Mouse (Mus musculus) limb, embryonic 15.5 days (tissue): ENCODE measurements around the gene Tcte3. TPM values are rescaled to one million over a fixed set of nuclear protein-coding genes. Genes with fewer than 3 reads are reported as not detected.
"Not testable (repeated sequence)": the region's sequence is repeated elsewhere in the genome, so short reads cannot be mapped to it uniquely, and the experiment has no call there.

Experiments
- ATAC-seq: fragments of 200-750 bp; cut with Nextera tagmentation; 2 replicates; pipeline ENCODE4 v1.8.0; 2017; ENCODE audit warnings: low read depth, moderate TSS enrichment; ENCODE audit not compliant: insufficient number of reproducible peaks, low FRiP score, low TSS enrichment
- H3K27ac ChIP-seq: fragments of 300-500 bp; sonication (generic); 2 replicates; pipeline ENCODE4 v1.5.1; 2015; ENCODE audit warnings: moderate library complexity, mild to moderate bottlenecking, inconsistent platforms
- H3K27me3 ChIP-seq: fragments of 300-500 bp; sonication (generic); 2 replicates; pipeline ENCODE4 v1.6.1; 2015; ENCODE audit warnings: inconsistent platforms
- H3K36me3 ChIP-seq: fragments of 300-500 bp; sonication (generic); 2 replicates; pipeline ENCODE4 v1.6.1; 2015; ENCODE audit warnings: inconsistent platforms
- H3K4me1 ChIP-seq: fragments of 300-500 bp; sonication (generic); 2 replicates; pipeline ENCODE4 v1.6.1; 2015; ENCODE audit warnings: inconsistent platforms
- H3K4me2 ChIP-seq: fragments of 300-500 bp; sonication (generic); 2 replicates; pipeline ENCODE4 v1.6.1; 2015; ENCODE audit warnings: mild to moderate bottlenecking, inconsistent platforms
- H3K4me3 ChIP-seq: fragments of 300-500 bp; sonication (generic); 2 replicates; pipeline ENCODE4 v1.5.1; 2015; ENCODE audit warnings: mild to moderate bottlenecking, inconsistent platforms
- H3K9ac ChIP-seq: fragments of 300-500 bp; sonication (generic); 2 replicates; pipeline ENCODE4 v1.6.1; 2015; ENCODE audit warnings: inconsistent platforms
- H3K9me3 ChIP-seq: fragments of 300-500 bp; sonication (generic); 2 replicates; pipeline ENCODE4 v1.6.1; 2016; ENCODE audit warnings: inconsistent platforms
- WGBS: fragments of 180-500 bp; shearing (Covaris S2); methylation state at CpG from one replicate; pipeline ENCODE4 v1.1.7; 2015; 5-methylcytosine and 5-hydroxymethylcytosine counted together
- polyA plus RNA-seq: library from polyadenylated mRNA; unstranded; fragments of >200 nt; fragmentation: Nextera tagmentation; extraction: Ambion mirVana; gene quantifications from 2 replicates; pipeline ENCODE4 v1.2.1, GENCODE M21; 2015

Tcte3 gene
- 0.55 TPM in 1 of 2 replicates, not detected in the other for polyA plus RNA-seq

DNA sequence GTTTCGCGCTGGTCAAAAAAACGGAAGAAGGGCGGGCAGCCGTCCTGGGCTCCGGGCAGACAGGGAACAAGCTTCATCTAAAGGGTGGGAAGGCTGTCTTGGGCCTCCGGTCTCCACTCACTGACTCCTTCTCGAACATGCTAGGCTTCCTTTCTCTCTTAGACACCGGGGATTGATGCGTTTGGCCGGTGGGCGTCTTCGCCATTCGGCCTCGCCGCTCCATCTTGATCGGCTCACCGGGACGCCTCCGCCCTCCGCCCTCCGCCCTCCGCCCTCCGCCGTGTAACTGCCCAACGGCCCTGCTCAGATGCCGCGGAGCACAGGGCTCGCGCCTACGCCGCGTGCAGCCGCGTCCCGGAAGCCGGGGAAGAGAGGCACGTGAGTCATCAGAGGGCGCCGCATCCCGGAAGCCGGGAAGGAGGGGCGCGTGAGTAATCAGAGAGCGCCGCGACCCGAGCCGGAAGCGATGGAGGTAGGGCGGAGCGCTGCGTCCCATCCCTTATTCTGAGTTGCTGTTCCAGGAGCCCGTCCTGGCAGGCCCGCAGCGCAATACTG, at the start of gene Tcte3, which contains the start of the genes Ermard and Gm3448:
Tcte3 (minus strand) TSS at position 314 of the 555 bp plus-strand sequence.
Ermard (plus strand) TSS at position 34 of the 555 bp plus-strand sequence.
Gm3448 (minus strand) TSS at position 363 of the 555 bp plus-strand sequence.
- not testable (repeated sequence) for H3K36me3 ChIP-seq, H3K9me3 ChIP-seq, H3K4me1 ChIP-seq, H3K4me2 ChIP-seq, H3K27ac ChIP-seq, H3K27me3 ChIP-seq, H3K9ac ChIP-seq
- peak; percentile 97 for ATAC-seq
- WGBS = no CpG with 5 or more reads among the region's 56 CpGs
- H3K4me3 ChIP-seq = peak within 1 kb of the TSS; percentile 27

DNA sequence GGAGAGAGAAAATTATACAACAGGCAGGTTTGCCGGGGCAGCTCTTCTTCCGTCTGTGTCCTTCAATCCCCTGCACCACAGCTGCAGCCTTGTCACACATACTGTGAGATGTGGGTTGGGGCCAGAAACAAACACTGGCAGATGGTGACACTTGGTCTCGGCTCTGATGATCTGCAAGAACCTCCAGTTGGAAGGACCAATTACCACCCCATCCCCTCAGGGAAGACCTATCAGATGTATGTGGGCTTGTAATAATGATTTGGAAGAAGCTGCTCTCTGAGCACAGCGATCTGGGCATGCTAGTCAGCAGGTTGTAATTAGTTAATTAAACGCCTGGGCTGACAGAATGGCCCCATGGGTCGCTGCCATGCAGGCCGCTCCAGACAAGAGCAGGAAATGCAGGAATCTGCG, 47.3 kb upstream of the Tcte3 start:
- ATAC-seq = no peak
- Histone ChIP-seq H3K27ac (no peak overlapping the region), H3K36me3 (no peaks in the 10 kb centered on the region), H3K4me2 (no peak overlapping the region), H3K4me1 (peaks cover 8% of the 10 kb centered on the region), H3K9me3 (no peaks in the 10 kb centered on the region), H3K4me3 (no peak overlapping the region), H3K27me3 (no peaks in the 10 kb centered on the region), H3K9ac (no peak overlapping the region)
- whole genome bisulfite sequencing = 9% methylated on average over 8 of the region's 8 CpGs

DNA sequence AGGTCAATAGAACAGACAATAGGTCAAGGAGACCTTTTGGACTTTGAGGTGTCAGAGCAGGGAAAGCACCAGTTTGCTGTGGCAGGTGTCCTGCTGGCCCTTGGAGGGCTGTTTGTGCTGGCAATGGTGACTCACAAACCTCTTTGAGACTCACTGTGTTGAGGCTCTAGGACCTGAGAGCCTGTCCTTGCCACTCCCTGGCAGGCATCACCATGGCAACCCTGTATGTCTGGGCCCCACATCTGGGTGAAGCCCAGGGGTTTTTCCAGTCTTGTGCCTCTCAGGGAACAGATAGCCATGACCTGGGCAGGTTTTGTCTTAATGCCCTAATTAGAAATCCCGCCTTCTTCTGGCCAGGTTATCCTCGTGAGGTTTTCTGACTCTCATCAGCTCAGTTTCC, 46.9 kb upstream of the Tcte3 start:
- Histone ChIP-seq H3K4me1 (peaks cover 8% of the 10 kb centered on the region), H3K27me3 (no peaks in the 10 kb centered on the region), H3K9ac (no peak overlapping the region), H3K4me3 (no peak overlapping the region), H3K27ac (no peak overlapping the region), H3K9me3 (no peaks in the 10 kb centered on the region), H3K36me3 (no peaks in the 10 kb centered on the region), H3K4me2 (no peak overlapping the region)
- 26% methylated on average over 2 of the region's 2 CpGs for WGBS
- ATAC-seq = no peak

DNA sequence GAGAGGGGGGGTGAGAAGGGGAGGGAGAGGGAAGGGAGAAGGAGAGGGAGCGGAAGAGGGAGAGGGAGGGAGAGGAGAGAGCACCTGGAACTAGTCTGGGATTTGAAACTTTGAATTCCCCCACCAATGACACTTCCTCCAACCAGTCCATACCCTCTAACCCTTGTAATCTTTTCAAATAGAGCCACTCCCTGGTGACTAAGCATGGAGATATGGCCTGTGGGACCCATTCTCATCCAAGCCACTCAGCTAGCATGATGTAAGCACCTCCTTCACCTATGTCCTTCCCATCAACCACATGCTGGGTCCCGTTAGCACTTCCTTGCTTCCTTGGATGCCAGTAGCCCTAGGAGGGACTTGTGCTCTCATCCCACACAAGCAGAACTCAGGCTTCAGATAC, 43.7 kb upstream of the Tcte3 start:
- Histone ChIP-seq H3K9me3 (no peaks in the 10 kb centered on the region), H3K36me3 (no peaks in the 10 kb centered on the region), H3K27me3 (no peaks in the 10 kb centered on the region), H3K4me1 (peaks cover 8% of the 10 kb centered on the region), H3K4me3 (no peak overlapping the region), H3K4me2 (no peak overlapping the region), H3K9ac (no peak overlapping the region), H3K27ac (no peak overlapping the region)
- no peak for ATAC-seq
- WGBS = 62% methylated on average over 2 of the region's 2 CpGs

DNA sequence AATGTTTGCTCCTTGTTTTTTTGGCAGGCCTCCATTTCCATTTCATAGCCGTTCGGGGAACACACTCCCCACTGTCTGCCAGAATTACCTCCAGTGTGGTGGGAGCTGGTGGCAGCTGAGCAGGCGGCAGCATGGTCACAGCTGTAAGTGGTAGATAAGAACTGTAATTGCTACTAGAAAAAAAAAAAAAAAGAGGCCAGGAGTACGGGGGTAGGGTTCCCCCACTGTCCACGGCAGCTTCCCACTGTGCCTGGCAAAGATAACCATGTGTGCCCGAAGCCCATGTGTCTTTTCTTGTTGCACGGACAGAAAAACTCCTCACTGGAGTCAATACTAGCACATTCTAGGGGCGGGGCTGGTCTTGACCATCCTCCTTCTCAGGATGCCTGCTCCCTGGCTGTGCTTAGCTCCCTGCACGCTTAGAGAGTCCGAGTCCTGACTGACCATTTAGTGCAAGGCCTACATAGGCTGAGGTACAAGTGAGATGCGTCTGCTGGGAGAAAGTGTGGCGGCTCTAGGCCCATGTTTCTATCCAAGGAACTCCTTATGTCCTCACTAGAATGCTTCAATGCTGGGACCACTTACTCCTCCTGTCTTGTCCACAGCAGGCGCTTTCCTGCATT, 43.0 kb upstream of the Tcte3 start:
- H3K9ac ChIP-seq = no peak overlapping the region
- H3K36me3 ChIP-seq = no peaks in the 10 kb centered on the region
- no peak overlapping the region for H3K27ac ChIP-seq
- H3K4me2 ChIP-seq = no peak overlapping the region
- ATAC-seq = no peak
- no peaks in the 10 kb centered on the region for H3K27me3 ChIP-seq
- no peaks in the 10 kb centered on the region for H3K9me3 ChIP-seq
- WGBS = 64% methylated on average over 13 of the region's 13 CpGs
- no peak overlapping the region for H3K4me3 ChIP-seq
- peaks cover 8% of the 10 kb centered on the region for H3K4me1 ChIP-seq

DNA sequence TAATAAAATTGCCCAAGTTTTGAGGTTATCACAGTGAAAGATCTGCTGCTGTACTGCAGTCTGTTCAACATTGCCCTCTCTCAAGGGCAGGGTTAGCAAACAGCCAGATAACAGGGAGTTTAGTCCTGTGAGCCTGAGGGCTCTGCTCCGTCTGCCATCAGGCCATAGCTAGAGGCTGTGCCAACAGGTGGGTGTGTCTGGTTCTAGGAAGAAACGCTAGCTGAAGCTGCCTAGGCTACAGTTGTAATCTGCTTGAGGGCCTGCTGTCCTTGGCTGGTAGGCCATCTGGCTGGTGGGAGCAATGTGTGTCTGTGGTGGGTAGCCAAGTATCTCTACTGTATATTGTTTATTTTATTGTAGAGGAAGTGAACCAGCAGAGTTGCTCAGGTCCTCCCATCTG, 36.2 kb upstream of the Tcte3 start:
- no peak overlapping the region for H3K27ac ChIP-seq
- no peak overlapping the region for H3K4me3 ChIP-seq
- H3K4me1 ChIP-seq = no peaks in the 10 kb centered on the region
- 50% methylated on average over 2 of the region's 2 CpGs for WGBS
- H3K36me3 ChIP-seq = no peaks in the 10 kb centered on the region
- no peaks in the 10 kb centered on the region for H3K9me3 ChIP-seq
- ATAC-seq = no peak
- H3K9ac ChIP-seq = no peak overlapping the region
- H3K27me3 ChIP-seq = no peaks in the 10 kb centered on the region
- H3K4me2 ChIP-seq = no peak overlapping the region

DNA sequence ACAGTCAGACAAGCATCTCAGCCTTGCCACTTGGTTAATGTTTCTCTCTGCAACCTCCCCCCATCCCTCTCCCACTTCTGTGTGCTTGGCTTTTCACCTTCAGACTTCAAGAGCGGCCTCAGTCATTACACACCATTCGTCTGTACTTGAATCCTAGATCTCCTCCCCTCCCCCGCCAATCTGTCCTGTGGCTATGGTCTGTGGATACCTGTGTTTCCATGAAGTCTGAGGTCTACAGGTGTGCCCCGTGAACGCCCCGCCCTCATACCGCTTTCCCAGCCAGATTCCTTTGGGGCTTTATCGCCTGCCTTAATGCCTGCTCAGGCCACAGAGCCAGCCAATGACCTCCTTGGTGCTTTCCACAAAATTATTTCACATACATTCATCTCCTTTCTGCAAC, 33.7 kb upstream of the Tcte3 start:
- H3K4me1 ChIP-seq = no peaks in the 10 kb centered on the region
- 60% methylated on average over 8 of the region's 8 CpGs for WGBS
- no peak overlapping the region for H3K27ac ChIP-seq
- no peaks in the 10 kb centered on the region for H3K27me3 ChIP-seq
- H3K4me3 ChIP-seq = no peak overlapping the region
- no peaks in the 10 kb centered on the region for H3K36me3 ChIP-seq
- no peaks in the 10 kb centered on the region for H3K9me3 ChIP-seq
- H3K4me2 ChIP-seq = no peak overlapping the region
- no peak for ATAC-seq
- no peak overlapping the region for H3K9ac ChIP-seq

DNA sequence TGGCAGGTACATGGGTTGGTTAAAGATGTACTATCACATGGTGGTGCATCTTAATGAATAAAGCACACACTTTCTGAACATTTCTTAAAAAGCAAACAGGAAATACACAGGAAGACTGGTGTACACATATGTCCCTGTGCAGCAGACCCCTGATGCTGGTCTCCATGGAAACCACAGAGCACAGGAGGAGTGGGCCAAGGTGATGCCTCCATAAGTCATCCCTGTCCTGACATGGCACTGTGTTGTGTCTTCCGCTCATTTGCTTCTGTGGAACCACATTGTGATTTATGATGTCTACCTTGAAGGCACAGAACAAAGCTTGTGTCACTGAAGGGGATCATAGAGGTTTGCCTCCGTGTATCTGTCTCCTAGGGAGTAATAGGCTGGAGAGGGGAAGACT, 30.9 kb upstream of the Tcte3 start:
- H3K4me1 ChIP-seq = 0 out of 2 replicates have a peak, but pooled peaks cover 4% of the 10 kb centered on the region
- no peak for ATAC-seq
- 76% methylated on average over 2 of the region's 2 CpGs for whole genome bisulfite sequencing

DNA sequence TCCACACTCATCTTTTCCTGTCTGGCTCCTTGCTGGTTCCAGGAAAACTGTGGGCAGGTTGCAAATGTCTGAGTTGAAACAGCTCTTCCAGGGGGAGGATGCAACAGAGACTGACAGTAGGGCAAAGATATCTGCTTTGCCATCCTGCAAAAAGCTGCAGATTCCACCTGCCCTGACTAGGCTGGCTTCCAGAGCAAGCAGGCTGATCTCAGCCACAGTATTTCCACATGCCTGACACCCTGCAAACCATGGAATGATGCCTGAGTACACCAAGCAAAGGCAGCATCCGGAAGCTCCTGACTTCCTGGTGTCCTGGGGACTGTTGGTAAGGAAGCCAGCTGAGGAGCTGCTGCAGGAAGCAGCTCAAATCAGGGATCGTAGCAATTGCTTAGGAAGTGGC, 27.8 kb upstream of the Tcte3 start:
- no peak overlapping the region for H3K4me2 ChIP-seq
- H3K4me1 ChIP-seq = peaks cover 14% of the 10 kb centered on the region
- H3K27me3 ChIP-seq = no peaks in the 10 kb centered on the region
- ATAC-seq = no peak
- WGBS = 56% methylated on average over 2 of the region's 2 CpGs
- peaks cover 4% of the 10 kb centered on the region; the same call in 1 of the 2 replicates for H3K36me3 ChIP-seq
- H3K9ac ChIP-seq = no peak overlapping the region
- no peak overlapping the region for H3K27ac ChIP-seq
- H3K4me3 ChIP-seq = no peak overlapping the region
- H3K9me3 ChIP-seq = no peaks in the 10 kb centered on the region

More for the DNA sequence above, 30.9 kb upstream of the Tcte3 start:
- Histone ChIP-seq H3K36me3 (no peaks in the 10 kb centered on the region), H3K4me3 (no peak overlapping the region), H3K27ac (no peak overlapping the region), H3K9ac (no peak overlapping the region), H3K27me3 (no peaks in the 10 kb centered on the region), H3K4me2 (no peak overlapping the region), H3K9me3 (no peaks in the 10 kb centered on the region)

DNA sequence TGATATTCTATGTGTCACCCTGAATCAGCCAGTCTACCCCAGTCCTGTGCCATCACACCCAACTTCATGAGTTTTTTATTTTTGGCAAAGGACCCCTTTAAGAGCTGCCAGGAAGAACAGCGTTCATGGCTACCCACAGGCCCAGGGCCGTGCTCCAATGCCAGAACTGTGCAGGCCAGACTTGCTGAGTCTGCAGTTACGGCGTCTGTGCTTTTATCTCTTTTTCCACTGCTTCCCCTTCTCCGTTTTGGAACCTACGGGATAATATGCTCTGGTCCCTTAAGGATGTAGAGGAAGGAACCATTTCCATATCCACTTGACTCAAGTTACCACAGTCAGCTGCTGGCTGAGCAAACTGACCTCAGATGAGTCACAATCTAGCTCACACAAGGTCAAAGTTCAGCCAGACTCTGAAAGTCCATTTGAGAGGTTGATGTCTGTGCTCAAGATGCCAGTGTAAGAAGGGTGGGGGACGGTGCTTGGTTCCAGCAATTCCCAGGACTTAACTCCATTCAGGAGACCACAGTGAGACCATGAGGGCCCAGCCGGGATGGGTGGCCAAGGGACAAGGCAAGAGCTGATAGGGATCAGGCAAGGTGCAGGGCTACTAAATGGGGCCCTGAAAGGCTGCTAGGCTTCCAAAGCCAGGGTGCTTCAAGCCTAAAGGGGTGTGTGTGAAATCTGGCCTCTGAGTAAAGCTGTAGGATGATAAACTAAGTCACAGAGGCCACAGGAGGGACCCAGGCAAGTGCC, 26.9 kb upstream of the Tcte3 start:
- 43% methylated on average over 8 of the region's 8 CpGs for WGBS
- H3K9ac ChIP-seq = no peak overlapping the region
- peaks cover 12% of the 10 kb centered on the region for H3K36me3 ChIP-seq

DNA sequence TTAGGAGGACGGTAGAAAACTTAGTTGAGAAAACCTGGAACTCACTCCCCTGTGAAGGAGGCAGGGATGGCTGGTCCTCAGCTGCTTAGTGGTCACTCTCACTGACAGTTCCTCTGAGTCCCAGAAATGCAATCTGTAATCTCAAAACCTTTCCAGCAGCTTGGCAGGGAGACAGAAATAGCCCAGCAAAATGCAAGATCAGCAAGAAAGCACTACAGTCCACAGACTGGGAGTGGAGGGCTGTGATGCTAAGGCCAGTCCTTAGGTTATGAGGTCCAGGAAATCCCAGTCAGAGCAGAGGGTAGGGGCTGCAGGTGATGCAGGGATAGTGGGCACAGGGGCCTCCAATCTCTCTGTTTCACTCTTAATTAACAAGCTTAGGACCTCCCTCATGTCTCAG, 25.6 kb upstream of the Tcte3 start:
- Histone ChIP-seq H3K36me3 (peaks cover 17% of the 10 kb centered on the region), H3K4me1 (peaks cover 14% of the 10 kb centered on the region), H3K4me3 (no peak overlapping the region), H3K9ac (no peak overlapping the region), H3K27me3 (no peaks in the 10 kb centered on the region), H3K27ac (peak overlapping the region; percentile 2; the same call in 1 of the 2 replicates), H3K9me3 (no peaks in the 10 kb centered on the region), H3K4me2 (no peak overlapping the region)
- ATAC-seq = no peak
- WGBS = 47% methylated on average over 1 of the region's 1 CpGs

More for the DNA sequence above, 26.9 kb upstream of the Tcte3 start:
- Histone ChIP-seq H3K4me1 (peaks cover 14% of the 10 kb centered on the region), H3K4me2 (no peak overlapping the region), H3K27me3 (no peaks in the 10 kb centered on the region), H3K4me3 (no peak overlapping the region), H3K27ac (no peak overlapping the region), H3K9me3 (no peaks in the 10 kb centered on the region)
- ATAC-seq = no peak

DNA sequence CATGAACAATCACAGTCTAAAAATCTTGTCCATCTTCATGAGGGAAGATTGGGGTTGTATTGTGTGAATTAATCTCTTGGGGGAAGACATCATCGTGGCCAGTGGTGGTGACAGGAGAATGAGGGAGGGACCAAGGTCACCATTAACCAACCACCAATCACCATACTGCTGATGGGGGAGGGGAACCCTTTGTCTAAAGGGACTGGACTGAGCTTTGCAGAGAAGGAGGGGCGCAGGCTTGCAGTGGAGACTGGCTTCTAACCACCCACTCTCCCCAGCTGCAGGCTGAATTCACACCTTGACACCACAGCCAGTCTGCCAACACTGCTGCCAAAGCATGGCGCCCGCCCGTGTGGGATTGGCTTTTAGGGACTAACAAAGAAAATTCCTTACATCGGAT, 24.8 kb upstream of the Tcte3 start:
- Histone ChIP-seq H3K9ac (no peak overlapping the region), H3K9me3 (no peaks in the 10 kb centered on the region), H3K27ac (peak overlapping the region; percentile 35; the same call in 1 of the 2 replicates), H3K4me1 (peaks cover 14% of the 10 kb centered on the region), H3K4me3 (no peak overlapping the region), H3K27me3 (no peaks in the 10 kb centered on the region), H3K36me3 (peaks cover 22% of the 10 kb centered on the region), H3K4me2 (peak overlapping the region; percentile 32; the same call in 1 of the 2 replicates)
- WGBS = 36% methylated on average over 6 of the region's 6 CpGs
- no peak for ATAC-seq
